Comparison of ENCODE assay signal across 8 mouse cellular contexts in the genomic region with DNA sequence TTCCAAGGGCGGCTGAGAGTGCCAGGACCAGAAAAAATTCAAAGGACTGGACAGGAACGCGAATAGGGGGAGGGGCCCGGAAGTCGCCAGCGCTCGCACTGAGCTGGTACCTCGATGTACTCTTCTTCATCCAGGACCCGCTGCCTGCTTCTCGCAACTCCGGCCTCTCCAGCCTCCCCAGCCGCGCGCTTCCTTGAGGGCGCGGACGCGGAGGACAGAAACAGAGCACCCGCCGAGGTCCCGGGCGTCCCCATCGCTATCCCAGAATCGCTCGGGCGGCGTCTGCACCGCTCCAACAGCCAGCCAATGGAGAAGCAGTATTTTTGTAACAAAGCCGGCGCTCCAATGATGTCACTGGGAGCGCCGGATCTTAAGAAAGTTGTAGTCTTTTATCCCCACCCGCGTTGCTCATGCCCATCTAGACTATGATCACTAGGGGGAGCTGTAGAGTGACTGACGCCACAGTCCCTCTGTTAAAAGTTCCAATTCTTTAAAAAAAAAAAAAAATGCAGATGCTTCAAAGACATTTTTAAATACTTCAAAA. TPM values are rescaled to one million over a fixed set of nuclear protein-coding genes. Genes with fewer than 3 reads are reported as not detected.
A peak's percentile ranks its signal among the peaks of the same experiment; 100 is the strongest.
DNase-seq lines count a peak whose midpoint lies in the region; ATAC-seq and TF ChIP-seq lines count a peak whose summit lies in the region.

A gene (minus strand): TSS at position 297 of the 544 bp plus-strand sequence.

- ATAC-seq in embryonic facial prominence, embryonic 15.5 days (ENCODE audit: insufficient number of reproducible peaks, low FRiP score, low TSS enrichment, low read depth) = peak; percentile 93
- ATAC-seq in limb, embryonic 14.5 days (ENCODE audit: low FRiP score, low read depth) = peak; percentile 99
- peak; percentile 91 for ATAC-seq in midbrain, postnatal 0 days (ENCODE audit: low FRiP score)

- TF ChIP-seq POLR2A in bone marrow, adult 2 months (IDR thresholded peaks at IDR 0.05; ENCODE audit: borderline replicate concordance, control insufficient read depth, low read depth, low read length) = peak; percentile 69; the same call in 1 of the 2 replicates
- TF ChIP-seq POLR2A in limb, embryonic 14.5 days (IDR thresholded peaks at IDR 0.05; ENCODE audit: borderline replicate concordance, extremely low read depth, insufficient read depth, insufficient read length) = peak; percentile 80; the same call in 1 of the 2 replicates

- H3K27me3 ChIP-seq in embryonic facial prominence, embryonic 15.5 days = peaks cover 46% of the 10 kb centered on the region
- peaks cover 46% of the 10 kb centered on the region for H3K27me3 ChIP-seq in limb, embryonic 14.5 days (ENCODE audit: control insufficient read depth, insufficient read depth, low read length)
- peaks cover 39% of the 10 kb centered on the region for H3K27me3 ChIP-seq in midbrain, postnatal 0 days (ENCODE audit: insufficient read depth, low read length)

- no peaks in the 10 kb centered on the region for H3K9me3 ChIP-seq in embryonic facial prominence, embryonic 15.5 days (replicated peaks)
- H3K9me3 ChIP-seq in limb, embryonic 14.5 days (ENCODE audit: control insufficient read depth, low read length) = no peaks in the 10 kb centered on the region
- H3K9me3 ChIP-seq in midbrain, postnatal 0 days (ENCODE audit: low read length) = no peaks in the 10 kb centered on the region

- DNase-seq in 416B (ENCODE audit: low read depth) = peak; percentile 97
- DNase-seq in heart, adult 8-10 months (ENCODE audit: low spot score) = peak; percentile 97
- peak; percentile 96 for DNase-seq in kidney, adult 9 months
- DNase-seq in limb, embryonic 14.5 days (ENCODE audit: low spot score) = peak; percentile 99
- peak; percentile 99 for DNase-seq in midbrain, postnatal 0 days (ENCODE audit: low spot score)
- peak; percentile 69 to 80 for DNase-seq in spleen, postnatal 14 days (ENCODE audit: low spot score in 2 of 2)

- peak; percentile 71 for TF ChIP-seq CTCF in bone marrow, adult 2 months (IDR thresholded peaks at IDR 0.05; ENCODE audit: control insufficient read depth, insufficient read depth, low read length)
- peak; percentile 87 for TF ChIP-seq CTCF in midbrain, postnatal 0 days (IDR thresholded peaks at IDR 0.05)

- peak within 1 kb of the TSS; percentile 89 for H3K4me3 ChIP-seq in bone marrow, adult 2 months (replicated peaks; ENCODE audit: control insufficient read depth, low read depth, low read length)
- H3K4me3 ChIP-seq in embryonic facial prominence, embryonic 15.5 days (replicated peaks) = peak within 1 kb of the TSS; percentile 68
- H3K4me3 ChIP-seq in limb, embryonic 14.5 days (replicated peaks; ENCODE audit: low read length) = peak within 1 kb of the TSS; percentile 57
- peak within 1 kb of the TSS; percentile 79 for H3K4me3 ChIP-seq in midbrain, postnatal 0 days (ENCODE audit: low read depth, low read length)

- peak within 1 kb of the TSS; percentile 68 for H3K9ac ChIP-seq in embryonic facial prominence, embryonic 15.5 days
- peak within 1 kb of the TSS; percentile 66 for H3K9ac ChIP-seq in limb, embryonic 14.5 days (ENCODE audit: low read depth, low read length, severe bottlenecking)
- peak within 1 kb of the TSS; percentile 74 for H3K9ac ChIP-seq in midbrain, postnatal 0 days (replicated peaks; ENCODE audit: low read length, poor library complexity, severe bottlenecking)

- under 1% methylated on average over 35 of the region's 35 CpGs for WGBS in bone marrow, adult 2 months
- WGBS in embryonic facial prominence, embryonic 15.5 days = 0% methylated on average over 35 of the region's 35 CpGs
- under 1% methylated on average over 35 of the region's 35 CpGs for WGBS in limb, embryonic 14.5 days
- WGBS in midbrain, postnatal 0 days = 0% methylated on average over 35 of the region's 35 CpGs

- peaks cover 4% of the 10 kb centered on the region; the same call in 1 of the 2 replicates for H3K4me1 ChIP-seq in bone marrow, adult 2 months (ENCODE audit: control insufficient read depth, insufficient read depth, low read length)
- H3K4me1 ChIP-seq in embryonic facial prominence, embryonic 15.5 days = peaks cover 22% of the 10 kb centered on the region
- H3K4me1 ChIP-seq in limb, embryonic 14.5 days (ENCODE audit: control insufficient read depth, insufficient read depth, low read length) = peaks cover 7% of the 10 kb centered on the region
- peaks cover 3% of the 10 kb centered on the region; the same call in 1 of the 2 replicates for H3K4me1 ChIP-seq in midbrain, postnatal 0 days (ENCODE audit: insufficient read depth, low read length)

- H3K27ac ChIP-seq in bone marrow, adult 2 months (ENCODE audit: control insufficient read depth, insufficient read depth, low read depth, low read length, poor library complexity) = peak within 1 kb of the TSS; percentile 71; the same call in 1 of the 2 replicates
- peak within 1 kb of the TSS; percentile 35; the same call in 1 of the 2 replicates for H3K27ac ChIP-seq in embryonic facial prominence, embryonic 15.5 days (replicated peaks)
- H3K27ac ChIP-seq in limb, embryonic 14.5 days (replicated peaks; ENCODE audit: low read depth, low read length) = no peak within 1 kb of the TSS
- H3K27ac ChIP-seq in midbrain, postnatal 0 days (ENCODE audit: low read depth, low read length) = peak within 1 kb of the TSS; percentile 55; the same call in 1 of the 2 replicates

- H3K4me2 ChIP-seq in embryonic facial prominence, embryonic 15.5 days (replicated peaks) = peak within 1 kb of the TSS; percentile 87
- peak within 1 kb of the TSS; percentile 91 for H3K4me2 ChIP-seq in limb, embryonic 14.5 days (replicated peaks; ENCODE audit: low read depth, low read length, severe bottlenecking)
- peak within 1 kb of the TSS; percentile 81 for H3K4me2 ChIP-seq in midbrain, postnatal 0 days (ENCODE audit: low read depth, low read length, poor library complexity, severe bottlenecking)

- H3K36me3 ChIP-seq in embryonic facial prominence, embryonic 15.5 days = peaks cover 33% of the 10 kb centered on the region
- peaks cover 33% of the 10 kb centered on the region for H3K36me3 ChIP-seq in limb, embryonic 14.5 days (ENCODE audit: control insufficient read depth, insufficient read depth, low read length)
- H3K36me3 ChIP-seq in midbrain, postnatal 0 days (ENCODE audit: insufficient read depth, low read length) = peaks cover 24% of the 10 kb centered on the region

RNA-seq across cellular contexts. Expression of the gene that starts here (rescaled TPM):
- 14.2 and 19.2 TPM in 2 replicates for polyA plus RNA-seq in bone marrow, adult 2 months (2011; ENCODE audit: insufficient read depth, insufficient read length, low replicate concordance, missing spikeins)
- 35.0 and 40.8 TPM in 2 replicates for polyA plus RNA-seq in embryonic facial prominence, embryonic 15.5 days (2015; fragmentation: Nextera tagmentation; extraction: Ambion mirVana)
- 10 to 100 TPM in 1 of 4 experiments, 1 to 10 TPM in 3; 8.0 to 10.1 (median 9.6) TPM for total RNA-seq in heart, adult 8-10 months (2022)
- 38.7 and 42.2 TPM in 2 replicates for polyA plus RNA-seq in limb, embryonic 14.5 days (2012; rRNA removed)
- 33.1 and 33.5 TPM in 2 replicates for polyA plus RNA-seq in limb, embryonic 14.5 days (2014; fragmentation: Nextera tagmentation; extraction: Ambion mirVana)
- 40.4 and 52.2 TPM in 2 replicates for total RNA-seq in midbrain, postnatal 0 days (2014; rRNA removed)
- 41.3 and 43.4 TPM in 2 replicates for polyA plus RNA-seq in midbrain, postnatal 0 days (2015; fragmentation: Nextera tagmentation; extraction: Ambion mirVana)
